Mouse (Mus musculus) cerebellum, adult 2 months (tissue): ENCODE measurements at regions not wholly inside any gene's neighbourhood (a gene's known extent, or its start where the extent isn't known, plus 50 kb on each side); places are given as distances from the start of the nearest gene placed in this dataset.

Experiments used
- CTCF ChIP-seq: fragments of 200-500 bp; IDR thresholded peaks from 2 replicates; pipeline ENCODE4 v1.5.1; 2011; ENCODE audit warnings: low read depth, mild to moderate bottlenecking, control low read depth, low read length, moderate library complexity, borderline replicate concordance; ENCODE audit not compliant: insufficient read depth
- POLR2A ChIP-seq: fragments of 200-500 bp; IDR thresholded peaks from 2 replicates; pipeline ENCODE4 v1.6.1; 2011; ENCODE audit warnings: low read length, control low read depth, borderline replicate concordance; ENCODE audit not compliant: insufficient read depth

- TF ChIP-seq CTCF (no peak), POLR2A (no peak)
These were observed 134.2 kb downstream of the Sec61b start for GRCm38 (mm10) chr4:47608673-47609072.
